Mouse (Mus musculus) urinary bladder, postnatal 4 days (tissue): ENCODE measurements around the gene Zfand6.

Source experiments
- DNase-seq, 2 experiments: peaks; one replicate each; pipeline ENCODE4 v3.0.0; 2021 to 2022; ENCODE audit warnings: low spot score in 2 of 2

Gene Zfand6

GRCm38 (mm10) chr7:84689251-84690100 lies at the start of gene Zfand6:
Zfand6 (minus strand) TSS chr7:84689959.
- peak; percentile 96 to 98 for DNase-seq

GRCm38 (mm10) chr7:84736803-84737202 lies 47.0 kb upstream of the Zfand6 start:
- no peak for DNase-seq

GRCm38 (mm10) chr7:84733038-84733437 lies 43.3 kb upstream of the Zfand6 start:
- DNase-seq = no peak

GRCm38 (mm10) chr7:84732052-84732451 lies 42.3 kb upstream of the Zfand6 start:
- no peak for DNase-seq

- DNase-seq = no peak
Observed at GRCm38 (mm10) chr7:84731076-84731475, 41.3 kb upstream of the Zfand6 start.

- no peak for DNase-seq
Observed at GRCm38 (mm10) chr7:84722804-84723459, 33.2 kb upstream of the Zfand6 start.

- no peak for DNase-seq
Observed at GRCm38 (mm10) chr7:84710287-84710958, 20.7 kb upstream of the Zfand6 start.

GRCm38 (mm10) chr7:84706877-84707276 lies 17.1 kb upstream of the Zfand6 start:
- no peak for DNase-seq

GRCm38 (mm10) chr7:84690101-84690509 lies 346 bp upstream of the Zfand6 start:
- no peak for DNase-seq

- no peak for DNase-seq
Observed at GRCm38 (mm10) chr7:84687653-84688580, 1.8 kb downstream of the Zfand6 start.

- DNase-seq = no peak
Observed at GRCm38 (mm10) chr7:84686380-84686779, 3.4 kb downstream of the Zfand6 start.

GRCm38 (mm10) chr7:84684675-84685074 lies 5.1 kb downstream of the Zfand6 start:
- no peak for DNase-seq

- DNase-seq = no peak
Observed at GRCm38 (mm10) chr7:84681558-84681957, 8.2 kb downstream of the Zfand6 start.

GRCm38 (mm10) chr7:84680931-84681330 lies 8.8 kb downstream of the Zfand6 start:
- DNase-seq = no peak

GRCm38 (mm10) chr7:84680092-84680491 lies 9.7 kb downstream of the Zfand6 start:
- DNase-seq = no peak

- DNase-seq = peak; percentile 42 to 63
Observed at GRCm38 (mm10) chr7:84679264-84679663, 10.5 kb downstream of the Zfand6 start.

GRCm38 (mm10) chr7:84673103-84673502 lies 16.7 kb downstream of the Zfand6 start:
- no peak for DNase-seq

GRCm38 (mm10) chr7:84669554-84670152 lies 20.1 kb downstream of the Zfand6 start:
- DNase-seq = no peak

- no peak for DNase-seq
Observed at GRCm38 (mm10) chr7:84667946-84668345, 21.8 kb downstream of the Zfand6 start.

- no peak for DNase-seq
Observed at GRCm38 (mm10) chr7:84652740-84653139, 37.0 kb downstream of the Zfand6 start.

- DNase-seq = no peak
Observed at GRCm38 (mm10) chr7:84651987-84652321, 37.8 kb downstream of the Zfand6 start.
